Mouse (Mus musculus): ENCODE data around the gene Bms1.

The Bms1 gene

DNA sequence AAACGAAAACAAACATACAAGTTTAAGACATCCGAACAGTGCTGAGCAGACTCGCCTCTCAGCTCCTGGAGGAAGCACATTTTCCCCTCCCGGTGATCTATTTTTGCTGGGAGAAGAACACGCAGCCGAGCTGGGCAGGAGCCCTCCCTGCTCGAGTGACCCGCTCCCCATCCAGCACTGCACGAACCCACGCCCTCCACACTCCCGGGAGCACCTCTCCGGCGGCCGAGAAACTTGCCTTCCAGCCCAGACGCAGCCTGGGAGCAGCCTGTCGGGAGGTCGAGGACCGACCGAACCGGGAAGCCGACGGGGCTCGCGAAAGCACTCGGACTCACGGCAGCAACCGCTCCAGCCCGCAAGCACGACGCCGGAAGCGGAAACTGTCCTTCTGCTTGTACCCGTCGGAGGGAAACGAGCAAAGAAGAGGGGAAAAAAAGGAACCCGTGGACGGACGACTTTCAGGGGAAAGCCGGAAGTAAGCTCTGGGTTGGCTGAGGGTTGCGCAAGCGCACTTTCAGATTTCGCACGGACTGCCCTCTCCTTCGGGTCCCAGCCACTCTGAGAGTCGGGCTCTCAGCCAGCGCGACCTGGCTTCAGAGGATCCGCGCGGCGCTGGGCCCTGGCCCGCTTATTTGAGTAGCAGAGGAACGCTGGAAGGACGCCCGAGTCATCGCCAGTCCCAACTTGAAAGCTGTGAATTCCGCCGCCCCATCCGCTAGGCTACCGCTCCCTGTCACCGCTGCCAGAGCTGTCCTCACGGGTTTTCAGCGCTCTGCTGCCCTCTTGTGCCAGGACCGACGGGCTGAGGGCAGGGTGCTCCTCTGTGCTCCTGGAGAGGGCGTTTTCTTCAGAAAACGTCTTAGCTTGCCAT lies at the start of gene Bms1:
Gene Bms1, minus strand, starts transcription at position 425 of the 871 bp plus-strand sequence.
- peak; percentile 95 to 99 for DNase-seq (ENCODE audit: inconsistent age in 2 of 2, low spot score in 1 of 2)

DNA sequence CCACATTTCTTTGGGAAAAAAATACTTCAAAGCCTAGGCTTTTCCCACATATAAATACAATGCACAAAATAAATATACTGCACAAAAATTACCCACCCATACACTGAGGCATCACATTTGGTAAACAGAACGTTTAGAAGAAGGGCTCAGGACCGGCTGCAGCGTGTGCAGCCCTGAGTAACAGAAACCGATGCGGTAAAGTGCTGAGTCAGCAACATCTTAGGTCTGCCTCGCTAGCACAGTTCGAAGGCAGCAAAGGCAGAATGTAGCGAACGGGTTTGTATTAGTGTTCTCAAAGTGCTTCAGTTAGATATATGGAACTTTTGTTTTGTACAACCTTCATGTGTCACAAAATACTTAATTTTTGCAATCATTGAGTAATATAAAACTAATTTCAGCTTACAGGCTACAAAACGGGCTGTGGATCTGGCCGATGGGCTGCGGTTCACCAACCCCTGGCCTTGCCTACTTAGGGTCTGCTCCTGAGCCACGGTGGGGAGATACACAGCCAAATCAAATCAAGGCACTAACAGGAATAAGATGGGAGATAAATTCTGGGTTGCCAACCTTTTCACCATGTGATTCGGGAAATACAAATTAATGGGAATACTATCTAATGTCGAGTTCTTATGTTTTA lies 42.9 kb upstream of the Bms1 start:
- no peak for DNase-seq (ENCODE audit: inconsistent age in 2 of 2, low spot score in 1 of 2)

DNA sequence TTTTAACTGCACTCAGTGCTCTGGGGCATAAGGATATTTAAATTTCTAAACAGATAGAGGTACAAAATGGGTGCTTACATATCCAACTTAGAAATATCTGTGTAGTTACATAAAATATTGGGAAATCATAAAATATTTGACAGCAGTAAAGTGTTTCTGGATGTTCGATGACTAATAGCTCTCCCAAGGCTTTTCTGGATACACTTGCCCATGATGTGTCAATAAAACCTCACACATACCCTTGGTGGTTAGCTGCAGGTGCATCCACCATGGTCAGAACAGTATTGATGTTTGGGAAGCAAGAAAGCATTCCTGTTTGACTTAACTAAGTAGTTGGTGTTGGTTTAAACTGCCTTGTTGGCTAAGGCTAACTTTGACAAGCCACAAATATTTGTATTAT lies 38.5 kb upstream of the Bms1 start:
- DNase-seq (ENCODE audit: inconsistent age in 2 of 2, low spot score in 1 of 2) = peak in 1 of 2 experiments; percentile 53

DNA sequence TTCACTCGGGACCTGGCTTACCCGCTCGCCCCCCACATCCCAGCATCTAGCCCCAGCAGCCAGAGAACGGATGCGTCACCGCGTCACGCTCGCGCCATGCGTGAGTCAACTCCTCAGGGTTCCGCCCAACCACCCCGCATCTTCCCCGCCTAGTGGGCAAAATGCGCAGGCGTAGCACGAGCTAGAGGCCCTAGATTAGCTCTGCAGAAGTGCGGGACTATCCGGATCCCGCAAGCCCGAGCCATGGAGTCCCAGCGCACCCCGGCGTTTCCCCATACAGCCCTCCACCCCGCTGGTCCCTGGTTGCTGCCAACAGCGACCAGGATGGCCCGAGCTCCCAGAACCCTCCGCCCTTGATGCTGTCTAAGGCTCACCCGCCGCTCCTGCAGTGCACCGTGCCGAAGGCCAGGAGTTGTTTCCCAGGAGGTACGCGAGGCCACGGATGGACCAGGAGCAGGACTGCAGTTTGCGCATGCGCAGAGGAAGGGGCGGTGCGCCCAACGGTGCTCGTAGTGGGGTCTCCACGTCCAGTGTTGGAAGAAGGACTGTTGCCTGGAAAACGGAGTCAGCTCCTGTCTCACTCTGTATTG lies 35.9 kb upstream of the Bms1 start, which contains the start of gene Zfp248:
Gene Zfp248, minus strand, starts transcription at position 487 of the 590 bp plus-strand sequence.
- peak; percentile 94 to 97 for DNase-seq (ENCODE audit: inconsistent age in 2 of 2, low spot score in 1 of 2)

DNA sequence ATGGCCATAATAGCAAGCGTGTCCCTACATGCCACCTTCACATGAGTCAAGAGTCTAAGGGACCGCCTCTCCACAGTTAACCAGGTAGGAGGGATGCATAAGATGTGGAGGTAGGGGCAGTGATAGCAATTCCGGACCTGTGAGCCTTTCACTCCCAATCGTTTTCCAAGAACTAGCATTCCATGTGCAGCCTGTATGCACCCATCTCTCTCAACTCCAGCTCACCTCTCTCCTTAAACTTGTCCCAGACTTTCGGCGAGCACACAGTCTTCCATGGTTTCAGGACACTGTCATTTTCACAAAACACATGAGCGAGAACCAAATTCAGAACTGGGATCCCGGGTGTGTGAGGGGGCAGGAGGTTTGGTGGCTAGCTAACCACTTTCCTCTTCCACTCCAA lies 35.2 kb upstream of the Bms1 start:
- peak; percentile 31 to 66 for DNase-seq (ENCODE audit: inconsistent age in 2 of 2, low spot score in 1 of 2)

DNA sequence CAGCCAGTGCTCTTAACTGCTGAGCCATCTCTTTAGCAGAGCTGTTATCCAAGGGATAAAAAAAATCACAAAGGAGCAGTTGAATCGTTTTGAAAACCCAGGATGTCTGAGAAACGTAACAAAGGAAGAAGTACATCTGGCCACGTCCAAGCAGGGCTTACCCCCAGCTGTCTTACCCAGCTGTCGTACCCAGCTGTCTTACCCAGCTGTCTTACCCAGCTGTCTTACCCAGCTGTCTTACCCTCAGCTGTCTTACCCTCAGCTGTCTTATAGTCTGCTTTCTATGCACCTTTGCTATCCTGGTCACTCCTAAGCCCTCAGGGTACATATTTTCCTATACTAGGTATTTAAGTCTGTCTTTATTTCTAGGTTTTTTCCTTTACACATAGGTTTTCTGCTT lies 12.2 kb upstream of the Bms1 start:
- DNase-seq (ENCODE audit: inconsistent age in 2 of 2, low spot score in 1 of 2) = no peak

DNA sequence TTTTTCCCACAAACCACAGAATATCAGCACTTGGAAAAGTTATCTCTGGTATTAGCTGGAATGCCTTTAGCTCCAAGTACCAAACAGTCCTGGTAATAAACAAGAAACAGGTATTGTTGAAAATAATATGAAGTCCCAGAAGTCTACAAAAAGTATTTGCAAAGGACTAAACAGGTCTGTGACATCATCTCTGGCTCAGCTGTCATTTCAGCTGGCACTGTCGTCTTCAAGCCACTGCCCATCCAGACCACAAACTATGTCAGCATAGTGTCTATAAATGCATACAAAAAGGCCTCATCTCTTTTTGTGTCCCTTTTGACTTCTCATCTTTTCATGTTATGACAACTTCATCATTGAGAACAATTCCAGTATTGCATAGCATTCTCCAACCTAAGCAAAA lies 7.4 kb upstream of the Bms1 start:
- no peak for DNase-seq (ENCODE audit: inconsistent age in 2 of 2, low spot score in 1 of 2)

DNA sequence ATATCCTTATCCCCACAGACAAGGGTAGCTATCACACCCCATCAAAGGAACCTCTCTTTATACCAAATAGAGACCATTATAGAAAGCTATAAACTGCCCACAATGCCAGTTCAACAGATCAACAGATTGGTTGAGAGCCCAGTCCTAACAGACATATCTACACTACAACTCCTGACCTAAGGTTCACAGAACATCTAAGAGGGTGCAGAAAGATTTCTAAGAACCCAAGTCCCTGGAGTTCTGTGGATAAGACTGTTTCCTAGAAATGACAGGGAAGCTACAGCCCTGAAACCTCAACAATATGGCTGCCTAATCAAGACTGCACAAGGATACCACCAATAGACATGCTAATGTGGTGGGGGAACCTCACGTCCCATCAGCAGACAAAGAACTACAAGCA lies 8.8 kb downstream of the Bms1 start:
- no peak for DNase-seq (ENCODE audit: inconsistent age in 2 of 2, low spot score in 1 of 2)

DNA sequence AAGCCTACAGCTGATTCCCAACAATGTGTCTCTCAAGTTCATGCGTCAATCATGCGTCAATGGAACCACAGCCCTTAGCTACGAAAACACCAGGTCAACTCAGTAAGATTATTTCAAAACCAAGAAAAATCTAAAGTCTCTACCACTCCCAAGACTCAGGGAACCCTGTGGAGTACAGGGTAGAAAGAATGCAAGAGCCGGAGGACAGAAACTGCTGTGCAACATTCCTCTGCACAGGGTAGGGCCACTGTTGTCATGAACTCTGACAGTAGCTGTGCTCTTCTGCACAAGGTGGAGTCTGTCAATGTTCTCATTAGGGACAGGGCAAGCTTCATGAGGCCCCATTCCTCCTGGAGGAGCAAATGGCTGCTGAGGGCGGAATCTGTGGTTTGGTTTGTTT lies 10.8 kb downstream of the Bms1 start:
- no peak for DNase-seq (ENCODE audit: inconsistent age in 2 of 2, low spot score in 1 of 2)

DNA sequence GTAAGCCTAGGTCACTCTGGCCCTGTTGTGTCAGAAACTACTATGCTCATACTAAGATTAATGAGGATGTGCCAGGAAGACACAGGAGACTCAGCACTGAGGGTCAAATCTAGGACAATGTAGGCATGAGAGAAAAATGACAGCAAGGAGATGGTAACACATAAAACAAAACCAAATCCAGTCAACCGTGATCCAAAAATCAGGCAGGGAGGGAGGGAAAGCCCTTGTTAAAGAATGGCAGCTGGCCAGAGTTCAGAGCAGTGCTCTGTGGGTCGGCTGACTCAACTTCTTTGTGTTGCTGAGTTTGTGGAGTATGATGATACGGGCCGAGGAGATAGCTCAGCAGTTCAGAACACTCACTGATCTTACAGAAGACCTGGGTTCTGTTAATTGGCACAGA lies 12.9 kb downstream of the Bms1 start:
- peak; percentile 18 to 72 for DNase-seq (ENCODE audit: inconsistent age in 2 of 2, low spot score in 1 of 2)

DNA sequence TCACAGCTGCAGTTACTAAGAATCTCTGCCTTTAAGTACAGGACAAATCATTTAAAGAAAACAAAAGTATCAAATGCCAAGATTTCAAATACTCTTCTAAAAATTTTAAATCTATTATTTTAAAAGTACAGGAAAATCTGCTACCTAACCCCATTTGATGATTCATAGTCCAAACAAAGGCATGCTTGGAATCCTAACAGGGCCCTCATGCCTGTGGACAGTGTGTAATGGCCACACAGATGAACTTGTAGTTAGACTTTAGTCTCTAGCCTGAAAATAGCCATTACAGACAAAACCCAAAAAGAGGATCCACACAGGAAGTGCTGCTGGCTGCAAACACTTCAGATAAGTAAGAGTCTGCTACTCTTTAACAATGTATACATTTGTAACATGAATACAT lies 28.5 kb downstream of the Bms1 start:
- DNase-seq (ENCODE audit: inconsistent age in 2 of 2, low spot score in 1 of 2) = no peak

DNA sequence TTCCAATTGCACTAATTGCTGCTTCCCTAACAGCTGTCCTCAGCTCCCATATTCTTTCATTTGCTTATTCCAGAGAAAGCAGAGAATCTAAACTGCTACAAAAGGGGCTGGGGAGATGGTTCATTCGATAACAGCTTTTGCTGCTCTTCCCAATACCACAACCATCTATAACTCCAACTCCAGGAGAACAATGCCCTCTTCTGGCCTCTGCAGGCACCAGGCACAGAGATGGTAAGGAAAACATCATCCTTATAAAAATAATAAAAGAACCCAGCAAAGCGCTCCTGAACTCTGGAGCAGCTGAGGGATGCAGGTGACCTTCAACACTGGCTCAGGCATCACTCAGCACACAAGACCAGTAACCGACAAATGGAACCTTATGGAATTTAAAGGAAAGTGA lies 33.3 kb downstream of the Bms1 start:
- DNase-seq (ENCODE audit: inconsistent age in 2 of 2, low spot score in 1 of 2) = no peak

DNA sequence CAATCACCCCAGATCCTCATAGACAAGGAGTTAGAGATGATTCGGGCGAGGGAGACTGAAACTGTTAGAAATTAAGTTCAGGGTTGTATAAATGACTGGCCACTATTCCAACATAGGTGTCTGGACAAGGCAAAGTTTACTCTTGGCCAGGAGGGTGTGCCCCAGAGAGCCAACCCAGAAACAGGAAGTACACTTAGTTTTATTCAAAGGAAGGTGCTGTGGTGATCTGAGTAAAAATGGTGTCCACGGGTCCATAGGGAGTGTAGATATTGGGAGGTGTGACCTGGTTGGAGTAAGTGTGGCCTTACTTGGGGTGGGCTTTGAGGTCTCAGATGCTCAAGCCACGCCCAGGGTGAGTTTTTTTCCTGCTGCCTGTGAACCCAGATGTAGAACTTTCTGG lies 38.0 kb downstream of the Bms1 start:
- no peak for DNase-seq (ENCODE audit: inconsistent age in 2 of 2, low spot score in 1 of 2)

DNA sequence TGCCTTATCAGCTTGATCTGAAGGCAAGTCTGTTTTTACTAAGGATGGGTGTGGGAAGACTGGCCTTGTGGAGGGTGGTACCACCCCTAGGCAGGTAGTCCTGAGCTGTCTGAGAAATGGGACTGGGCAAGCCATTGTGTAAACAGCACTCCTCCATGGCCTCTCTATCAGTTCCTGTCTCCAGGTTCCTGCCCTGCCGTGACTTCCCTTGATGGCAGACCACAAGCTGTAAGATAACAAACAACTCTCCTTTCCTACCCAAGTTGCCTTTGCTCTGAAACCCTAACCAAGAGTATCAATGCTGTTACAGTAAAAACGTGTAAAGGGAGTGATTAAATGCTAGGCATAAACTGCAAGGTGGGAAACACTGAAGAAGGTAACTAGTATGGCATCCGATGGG lies 38.6 kb downstream of the Bms1 start:
- no peak for DNase-seq (ENCODE audit: inconsistent age in 2 of 2, low spot score in 1 of 2)

DNA sequence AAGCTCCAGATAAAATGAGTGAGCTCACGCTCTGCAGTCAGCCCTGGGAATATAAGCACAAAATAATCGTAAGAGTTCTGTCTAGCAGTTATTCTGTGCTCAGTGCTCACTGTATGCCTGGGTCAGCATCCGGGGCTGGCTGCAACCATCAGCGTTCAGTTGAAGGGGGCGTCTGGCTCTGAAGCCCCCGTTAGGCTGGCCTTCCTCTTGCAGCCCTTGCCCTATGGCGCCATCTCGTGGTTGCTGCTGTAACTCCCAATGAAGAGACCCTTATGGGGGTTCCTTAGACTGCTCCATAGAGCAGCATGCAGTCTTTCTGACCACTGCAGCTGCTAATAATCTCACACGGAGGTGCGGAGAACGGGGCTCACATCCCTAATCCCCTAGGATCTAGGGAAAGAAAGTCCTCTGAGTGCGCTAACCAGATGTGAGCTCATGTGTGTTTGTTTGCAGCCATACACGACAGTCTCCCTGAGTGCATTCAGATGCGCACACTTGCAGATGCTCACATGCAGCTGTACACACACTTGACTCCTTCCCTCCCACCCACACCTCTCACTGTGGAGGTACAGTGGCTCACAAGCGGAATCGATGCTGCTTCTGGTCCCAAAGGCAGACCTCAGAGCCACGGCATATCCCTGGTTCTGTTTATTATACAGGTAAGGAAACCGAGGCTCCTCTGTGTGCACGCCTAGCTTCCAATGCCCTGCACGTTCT lies 39.7 kb downstream of the Bms1 start:
- peak; percentile 39 to 71 for DNase-seq (ENCODE audit: inconsistent age in 2 of 2, low spot score in 1 of 2)

DNA sequence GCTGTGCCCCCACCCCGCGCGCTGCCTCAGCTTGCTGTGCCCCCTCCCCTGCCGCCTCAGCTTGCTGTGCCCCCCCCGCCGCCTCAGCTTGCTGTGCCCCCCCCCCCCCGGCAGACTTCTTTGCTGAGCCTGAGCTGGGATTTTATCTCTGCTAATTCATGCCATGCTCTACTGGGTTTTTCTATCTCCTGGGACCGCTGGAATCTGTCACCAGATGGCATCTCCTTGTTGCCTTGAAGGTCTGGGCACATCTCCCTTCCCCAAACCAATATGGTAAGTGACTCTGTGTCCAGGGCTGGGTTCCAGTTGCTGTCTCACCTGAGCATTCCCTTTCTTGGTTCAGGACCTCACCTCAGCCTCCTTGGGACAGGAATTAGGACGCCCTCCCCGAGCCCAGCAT lies 41.7 kb downstream of the Bms1 start:
- DNase-seq (ENCODE audit: inconsistent age in 2 of 2, low spot score in 1 of 2) = no peak

DNA sequence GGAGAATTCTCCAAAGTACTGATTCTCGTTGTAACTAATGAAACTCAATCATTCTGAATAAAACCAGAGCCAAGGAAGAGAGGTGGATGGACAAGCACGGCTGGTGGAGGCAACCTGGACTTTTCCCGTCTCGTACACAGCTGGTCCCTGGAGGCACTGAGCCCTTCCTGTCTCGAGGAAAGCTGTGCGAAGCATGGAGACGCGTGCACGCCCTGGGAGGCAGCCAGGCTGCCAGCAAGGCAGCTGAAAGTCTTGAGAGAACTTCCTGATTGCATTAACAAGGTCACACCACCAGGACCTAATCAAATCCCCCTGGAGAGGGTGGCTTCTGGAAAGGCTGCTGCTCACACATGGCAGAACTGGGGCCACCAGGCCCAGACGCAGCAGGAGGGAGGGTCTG lies 43.3 kb downstream of the Bms1 start:
- DNase-seq (ENCODE audit: inconsistent age in 2 of 2, low spot score in 1 of 2) = no peak

DNA sequence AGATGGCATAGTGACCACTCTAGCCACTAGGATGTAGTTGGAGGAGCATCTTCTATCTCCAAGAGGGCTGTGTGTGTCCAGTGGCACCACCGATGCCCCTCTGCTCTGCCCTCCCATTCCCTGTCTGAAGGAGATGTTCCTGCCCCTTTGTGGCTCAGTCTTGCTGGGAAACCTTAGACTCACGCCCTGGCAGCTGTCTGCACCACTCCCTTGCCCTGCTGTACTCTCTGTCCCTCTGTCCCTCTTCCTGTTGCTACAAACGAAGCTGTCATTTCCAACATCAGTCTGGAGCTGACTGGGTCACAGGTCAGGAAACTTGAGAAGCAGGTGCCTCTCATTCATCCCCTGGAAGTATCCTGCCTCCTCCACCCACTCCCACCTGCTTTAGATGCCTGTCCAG lies 43.8 kb downstream of the Bms1 start:
- no peak for DNase-seq (ENCODE audit: inconsistent age in 2 of 2, low spot score in 1 of 2)

DNA sequence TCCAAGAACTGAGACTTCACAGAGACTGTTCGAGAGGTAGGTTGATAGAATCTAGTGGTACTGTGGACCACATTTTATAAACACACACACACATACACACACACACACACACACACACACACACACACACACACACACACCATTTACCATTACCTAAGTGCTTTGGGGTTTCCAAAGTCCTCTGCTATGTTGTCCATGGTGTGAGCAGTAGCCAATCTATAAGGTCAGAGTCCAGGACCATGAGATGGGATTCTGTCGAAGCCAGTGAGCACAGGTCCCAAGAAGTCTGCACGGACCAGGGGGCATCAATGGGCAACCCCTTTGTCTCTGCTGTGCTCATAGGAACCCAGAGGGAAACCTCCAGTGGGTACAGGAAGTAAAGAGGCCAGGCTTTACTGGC lies 44.2 kb downstream of the Bms1 start:
- no peak for DNase-seq (ENCODE audit: inconsistent age in 2 of 2, low spot score in 1 of 2)

DNA sequence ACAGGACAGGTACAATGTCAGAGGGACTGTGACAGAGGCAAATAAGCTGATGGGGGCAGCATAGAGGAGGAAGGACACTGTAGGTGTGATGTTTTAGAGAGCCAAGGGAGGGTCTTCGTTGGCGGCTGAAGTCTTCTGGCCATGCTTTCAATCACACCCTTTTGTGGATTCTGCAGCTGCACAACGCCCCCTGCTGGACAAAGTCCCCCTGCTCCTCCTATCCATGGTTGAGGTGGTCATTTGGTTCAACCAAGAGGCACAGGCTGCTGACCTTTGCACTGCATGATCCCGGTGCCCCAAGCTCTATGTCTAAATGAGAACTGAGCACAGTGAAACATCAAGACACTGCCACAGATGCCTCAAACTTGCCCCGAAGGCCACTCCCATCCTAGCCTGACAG lies 46.0 kb downstream of the Bms1 start:
- peak; percentile 55 to 86 for DNase-seq (ENCODE audit: inconsistent age in 2 of 2, low spot score in 1 of 2)

DNA sequence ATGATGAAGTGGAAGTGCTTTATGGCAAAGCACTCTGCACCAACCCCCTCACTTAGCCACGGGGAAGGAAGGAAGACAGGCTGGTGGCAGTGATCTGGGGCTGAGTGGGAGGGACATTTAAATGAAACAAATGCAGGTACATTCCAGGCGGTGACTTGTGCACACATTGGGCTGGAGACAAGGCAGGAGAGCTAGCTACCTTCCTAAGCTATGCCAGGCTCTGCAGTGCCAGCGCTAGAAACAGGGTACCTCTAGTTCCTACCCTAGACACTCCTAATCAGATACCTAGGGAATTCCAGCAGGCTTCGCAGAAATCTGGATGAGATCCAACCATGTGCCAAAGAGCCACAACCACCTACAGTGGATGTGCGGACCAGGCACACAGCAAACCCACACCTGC lies 46.5 kb downstream of the Bms1 start:
- no peak for DNase-seq (ENCODE audit: inconsistent age in 2 of 2, low spot score in 1 of 2)

DNA sequence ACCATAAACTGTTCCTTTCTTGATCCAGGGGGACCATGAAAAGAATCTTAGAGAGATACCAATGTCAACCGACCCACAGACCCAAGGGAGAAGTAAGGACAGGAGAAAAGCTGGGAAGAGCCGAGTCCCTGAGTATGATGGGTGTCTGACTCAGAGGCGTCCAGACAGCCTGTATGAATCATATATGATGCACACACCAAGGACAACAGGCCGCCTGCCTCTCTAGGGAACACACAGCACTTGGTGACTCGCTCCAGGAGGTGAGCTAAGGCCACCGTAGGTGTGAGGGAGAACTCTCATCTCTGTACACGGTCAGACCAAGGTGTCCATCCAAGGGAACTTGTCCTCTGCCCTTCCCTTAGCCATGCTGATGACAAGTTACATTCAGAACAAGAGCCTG lies 51.8 kb downstream of the Bms1 start:
- peak; percentile 80 to 81 for DNase-seq (ENCODE audit: inconsistent age in 2 of 2, low spot score in 1 of 2)

All from adrenal gland, adult (tissue).